Mouse (Mus musculus): ENCODE results near the gene Vmn1r50. TPM values are rescaled to one million over a fixed set of nuclear protein-coding genes. Genes with fewer than 3 reads are reported as not detected.

The Vmn1r50 gene
- total RNA-seq (2023), result not detected

DNA sequence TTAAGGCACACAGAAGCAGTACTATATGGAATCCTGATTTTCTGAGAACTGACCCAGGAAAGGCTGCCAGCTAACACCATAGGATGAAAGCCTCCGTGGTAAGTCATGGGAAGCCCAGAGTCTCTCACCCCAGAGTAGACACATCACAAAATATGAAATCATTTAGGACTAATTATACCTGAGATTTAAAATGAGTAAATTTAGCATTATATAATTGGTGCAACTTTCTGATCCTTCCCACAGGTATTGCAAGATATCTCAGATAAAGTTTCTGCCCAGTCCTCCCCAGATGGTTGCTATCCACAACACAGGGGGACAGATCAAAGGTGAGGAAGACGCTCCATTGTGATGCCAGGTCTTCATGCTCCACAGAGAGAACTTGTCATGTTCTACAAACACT, at the start of gene Vmn1r50:
Vmn1r50 (plus strand) TSS at position 301 of the 400 bp plus-strand sequence.

GRCm38 (mm10) chr6:90078406-90078805, 22.8 kb upstream of the Vmn1r50 start, which contains the start of gene Vmn1r49:
Gene Vmn1r49 (minus strand): TSS chr6:90078506.

DNA sequence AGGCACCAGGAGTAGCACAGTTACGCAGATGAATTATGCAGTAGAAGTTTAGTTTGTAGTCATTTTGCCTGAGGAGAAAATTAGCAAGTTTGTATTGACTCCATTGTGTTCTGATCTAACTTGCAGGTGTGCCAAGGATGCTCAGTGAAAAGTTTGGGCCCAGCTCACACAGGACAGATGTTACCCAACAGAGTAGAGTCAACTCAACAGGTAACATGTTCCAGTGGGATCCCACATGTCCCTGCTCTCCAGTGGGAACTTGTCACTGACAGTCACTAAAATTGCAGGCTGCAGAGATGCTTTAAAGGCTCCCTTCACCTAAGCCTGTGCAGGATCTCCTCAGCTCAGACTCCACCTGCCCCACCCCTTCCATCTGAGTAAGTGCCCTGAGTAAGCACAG, 21.1 kb downstream of the Vmn1r50 start, which contains the start of gene Vmn1r51:
Vmn1r51 (plus strand) TSS at position 301 of the 400 bp plus-strand sequence.

Other genes starting within 250 kb of the Vmn1r50 start
- gene Vmn1r42, start 225.0 kb upstream of the Vmn1r50 start, total RNA-seq (2023), result not detected
- not detected for gene Vmn1r43, start 225.0 kb upstream of the Vmn1r50 start, total RNA-seq (2023)
- gene Vmn1r44, start 217.8 kb upstream of the Vmn1r50 start, total RNA-seq (2023), result not detected
- not detected for gene Vmn1r45, start 160.8 kb upstream of the Vmn1r50 start, total RNA-seq (2023)
- not detected for gene Vmn1r46, start 132.1 kb upstream of the Vmn1r50 start, total RNA-seq (2023)
- not detected for gene Vmn1r47, start 85.3 kb upstream of the Vmn1r50 start, total RNA-seq (2023)
- not detected for gene Vmn1r48, start 64.6 kb upstream of the Vmn1r50 start, total RNA-seq (2023)
- gene Vmn1r49, start 22.9 kb upstream of the Vmn1r50 start, total RNA-seq (2023), result not detected
- not detected for gene Vmn1r51, start 21.2 kb downstream of the Vmn1r50 start, total RNA-seq (2023)
- not detected for gene Vmn1r52, start 73.4 kb downstream of the Vmn1r50 start, total RNA-seq (2023)
- not detected for gene V1ra8, start 101.4 kb downstream of the Vmn1r50 start, total RNA-seq (2023)
- not detected for gene Vmn1r53, start 123.0 kb downstream of the Vmn1r50 start, total RNA-seq (2023)
- gene Vmn1r54, start 144.9 kb downstream of the Vmn1r50 start, total RNA-seq (2023), result not detected
- not detected for gene BC048671, start 199.8 kb downstream of the Vmn1r50 start, total RNA-seq (2023)
- gene Chst13, start 223.8 kb downstream of the Vmn1r50 start, total RNA-seq (2023), result 10 to 100 TPM; 23.0 to 24.7 TPM
- gene Uroc1, start 231.9 kb downstream of the Vmn1r50 start, total RNA-seq (2023), result not detected